Mouse (Mus musculus): ENCODE results near the gene Cort. TPM values are rescaled to one million over a fixed set of nuclear protein-coding genes. Genes with fewer than 3 reads are reported as not detected.
"Not testable (repeated sequence)": the region's sequence is repeated elsewhere in the genome, so short reads cannot be mapped to it uniquely, and the experiment has no call there.

The Cort gene
- polyA plus RNA-seq, 2 experiments, result not detected

DNA sequence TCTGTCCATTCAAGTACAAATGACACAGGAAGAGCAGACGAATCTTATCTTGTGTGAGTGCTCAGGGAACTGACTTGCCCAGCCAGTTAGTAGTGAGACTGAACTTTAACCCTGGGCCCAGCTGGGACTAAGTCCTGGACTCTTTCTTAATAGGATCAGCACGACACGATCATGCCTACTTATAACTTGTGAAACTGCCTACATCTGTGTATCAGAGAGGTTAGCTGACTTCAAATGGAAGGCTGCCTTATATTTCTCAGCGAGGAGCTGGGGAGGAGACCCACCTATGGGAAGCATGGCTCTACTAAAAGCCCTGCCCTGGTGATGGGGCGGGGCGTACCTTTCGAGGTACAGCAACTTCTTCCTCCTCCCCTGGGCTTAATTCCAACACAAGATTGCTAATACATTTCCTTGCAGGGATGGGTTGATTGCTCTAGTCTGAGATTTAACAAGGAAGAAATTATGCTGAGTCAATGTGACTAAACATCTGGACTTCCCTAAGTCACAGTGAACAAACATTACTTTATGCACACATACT is 43.9 kb upstream of the Cort start:
- H3K9me3 ChIP-seq (ENCODE audit: control insufficient read depth, low read length), result no peaks in the 10 kb centered on the region
- no peak overlapping the region for H3K4me3 ChIP-seq (ENCODE audit: insufficient read depth in 1 of 2, low read depth in 2 of 2, low read length in 2 of 2)
- H3K4me1 ChIP-seq (replicated peaks; ENCODE audit: control insufficient read depth in 2 of 2, insufficient read depth in 2 of 2, low read length in 1 of 2), result peaks cover 9 to 30% of the 10 kb centered on the region in 2 experiments; a peak in 3 of 4 replicates
- no peak overlapping the region for H3K9ac ChIP-seq (replicated peaks)
- TF ChIP-seq CTCF (IDR thresholded peaks at IDR 0.05; ENCODE audit: low read depth) (no peak), EP300 (IDR thresholded peaks at IDR 0.05; ENCODE audit: low read depth) (0 out of 2 replicates have a peak, but pooled peaks have one; percentile 8)
- DNase-seq (ENCODE audit: low read depth in 3 of 3, low spot score in 3 of 3) (no peak), ATAC-seq (ENCODE audit: insufficient read depth) (no peak)
- H3K27me3 ChIP-seq (ENCODE audit: control insufficient read depth, insufficient read depth, low read length), result no peaks in the 10 kb centered on the region
- 50% methylated on average over 7 of the region's 7 CpGs for WGBS (ENCODE audit: insufficient replicate concordance)
- H3K36me3 ChIP-seq (replicated peaks; ENCODE audit: control insufficient read depth, insufficient read depth, low read depth), result no peaks in the 10 kb centered on the region
- H3K27ac ChIP-seq, result no peak overlapping the region
- H3K4me2 ChIP-seq (ENCODE audit: low read depth), result no peak overlapping the region

DNA sequence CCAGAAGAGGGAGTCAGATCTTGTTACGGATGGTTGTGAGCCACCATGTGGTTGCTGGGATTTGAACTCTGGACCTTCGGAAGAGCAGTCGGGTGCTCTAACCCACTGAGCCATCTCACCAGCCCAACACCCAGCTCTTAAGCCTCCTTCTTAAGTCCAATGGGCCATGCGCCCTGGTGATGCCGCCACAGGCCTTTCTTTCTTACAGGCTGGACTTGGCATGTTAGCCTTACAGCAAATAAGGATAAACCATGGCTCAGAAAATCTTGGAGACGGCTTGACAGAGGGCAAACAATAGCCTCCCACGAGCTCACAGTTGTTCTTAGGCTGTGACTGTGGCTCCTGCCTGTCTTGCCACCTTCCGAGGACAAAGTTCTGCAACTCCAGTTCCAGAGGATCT is 43.4 kb upstream of the Cort start:
- not testable (repeated sequence) for H3K36me3 ChIP-seq (replicated peaks; ENCODE audit: control insufficient read depth, insufficient read depth, low read depth); H3K9ac ChIP-seq (replicated peaks); H3K4me2 ChIP-seq (ENCODE audit: low read depth); DNase-seq (ENCODE audit: low read depth in 3 of 3, low spot score in 3 of 3); H3K27ac ChIP-seq; H3K4me3 ChIP-seq (ENCODE audit: insufficient read depth in 1 of 2, low read depth in 2 of 2, low read length in 2 of 2); H3K27me3 ChIP-seq (ENCODE audit: control insufficient read depth, insufficient read depth, low read length); ATAC-seq (ENCODE audit: insufficient read depth); H3K9me3 ChIP-seq (ENCODE audit: control insufficient read depth, low read length)
- WGBS (ENCODE audit: insufficient replicate concordance), result 71% methylated on average over 7 of the region's 8 CpGs
- H3K4me1 ChIP-seq (replicated peaks; ENCODE audit: control insufficient read depth in 2 of 2, insufficient read depth in 2 of 2, low read length in 1 of 2), result peaks cover 9 to 30% of the 10 kb centered on the region in 2 experiments; a peak in 3 of 4 replicates

DNA sequence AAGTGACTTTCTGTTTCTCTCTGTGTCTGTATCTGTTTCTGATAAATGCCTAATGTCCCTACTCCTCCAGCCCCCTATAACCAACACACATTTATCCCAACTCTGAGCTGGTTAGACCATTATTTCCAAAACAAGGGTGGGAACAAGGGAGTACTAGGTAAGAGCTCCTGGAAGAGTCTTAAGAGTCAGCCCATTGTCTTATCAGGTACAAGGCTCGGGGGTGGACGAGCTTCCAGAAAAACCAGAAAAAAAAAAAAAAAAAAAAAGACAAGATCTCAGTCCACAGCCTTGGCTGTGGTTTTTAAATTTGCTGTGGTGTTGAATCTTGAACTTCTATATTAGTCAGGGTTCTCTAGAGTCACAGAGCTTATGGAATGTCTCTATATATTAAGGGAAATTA is 41.5 kb upstream of the Cort start:
- TF ChIP-seq EP300 (IDR thresholded peaks at IDR 0.05; ENCODE audit: low read depth), result no peak
- no peak for TF ChIP-seq CTCF (IDR thresholded peaks at IDR 0.05; ENCODE audit: low read depth)
- H3K27me3 ChIP-seq (ENCODE audit: control insufficient read depth, insufficient read depth, low read length), result no peaks in the 10 kb centered on the region
- no peak for DNase-seq (ENCODE audit: low read depth in 3 of 3, low spot score in 3 of 3)
- WGBS (ENCODE audit: insufficient replicate concordance), result 9% methylated on average over 2 of the region's 2 CpGs
- H3K4me1 ChIP-seq (replicated peaks; ENCODE audit: control insufficient read depth in 2 of 2, insufficient read depth in 2 of 2, low read length in 1 of 2), result peaks cover 9 to 28% of the 10 kb centered on the region in 2 experiments; a peak in 3 of 4 replicates
- no peaks in the 10 kb centered on the region for H3K36me3 ChIP-seq (replicated peaks; ENCODE audit: control insufficient read depth, insufficient read depth, low read depth)
- no peak for ATAC-seq (ENCODE audit: insufficient read depth)
- H3K9ac ChIP-seq (replicated peaks), result peak overlapping the region; percentile 56
- no peaks in the 10 kb centered on the region for H3K9me3 ChIP-seq (ENCODE audit: control insufficient read depth, low read length)
- H3K4me2 ChIP-seq (ENCODE audit: low read depth), result peak overlapping the region; percentile 91
- H3K27ac ChIP-seq, result no peak overlapping the region
- peak overlapping the region in 1 of 2 experiments; percentile 72; a peak in 2 of 4 replicates for H3K4me3 ChIP-seq (ENCODE audit: insufficient read depth in 1 of 2, low read depth in 2 of 2, low read length in 2 of 2)

DNA sequence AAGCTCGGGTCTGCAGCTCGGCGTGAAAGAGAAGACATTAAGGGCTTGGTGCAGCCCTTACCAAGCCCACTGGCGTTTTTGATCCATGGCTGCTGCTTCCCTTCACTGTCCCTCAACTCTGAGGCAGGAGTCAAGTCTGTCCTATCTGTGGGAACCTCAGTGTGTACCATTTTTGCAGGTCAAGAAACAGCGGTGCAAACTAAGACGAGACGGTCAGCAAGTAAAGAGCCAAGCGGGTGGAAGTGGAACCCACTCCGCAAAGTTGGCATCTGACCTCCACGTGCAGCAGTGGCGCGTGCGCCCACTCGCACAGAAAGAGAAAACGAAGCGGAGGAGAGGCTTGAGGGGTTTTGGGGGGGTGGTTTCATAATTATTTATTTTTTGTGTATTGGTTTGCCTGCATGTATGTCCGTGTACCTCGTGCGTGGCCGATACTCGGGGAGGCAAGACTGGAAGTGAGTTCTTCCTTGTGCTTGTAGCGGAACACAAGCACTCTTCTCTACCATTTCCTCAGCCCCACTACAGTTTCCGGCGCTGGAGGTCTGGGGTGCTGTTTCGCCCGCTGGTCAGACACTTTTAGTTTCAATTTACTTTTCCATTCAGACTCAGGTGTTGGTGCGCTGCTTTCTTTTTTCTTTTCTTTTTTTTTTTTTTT is 40.5 kb upstream of the Cort start:
- Histone ChIP-seq H3K27me3 (ENCODE audit: control insufficient read depth, insufficient read depth, low read length) (no peaks in the 10 kb centered on the region), H3K36me3 (replicated peaks; ENCODE audit: control insufficient read depth, insufficient read depth, low read depth) (no peaks in the 10 kb centered on the region), H3K9me3 (ENCODE audit: control insufficient read depth, low read length) (no peaks in the 10 kb centered on the region), H3K4me3 (ENCODE audit: insufficient read depth in 1 of 2, low read depth in 2 of 2, low read length in 2 of 2) (peak overlapping the region; percentile 71 to 72), H3K4me1 (replicated peaks; ENCODE audit: control insufficient read depth in 2 of 2, insufficient read depth in 2 of 2, low read length in 1 of 2) (peaks cover 9 to 25% of the 10 kb centered on the region in 2 experiments; a peak in 3 of 4 replicates), H3K4me2 (ENCODE audit: low read depth) (peak overlapping the region; percentile 91), H3K9ac (replicated peaks) (peak overlapping the region; percentile 56), H3K27ac (peak overlapping the region; percentile 18)
- under 1% methylated on average over 27 of the region's 27 CpGs for WGBS (ENCODE audit: insufficient replicate concordance)
- TF ChIP-seq CTCF (IDR thresholded peaks at IDR 0.05; ENCODE audit: low read depth) (peak; percentile 2; the same call in 1 of the 2 replicates), EP300 (IDR thresholded peaks at IDR 0.05; ENCODE audit: low read depth) (no peak)
- ATAC-seq (ENCODE audit: insufficient read depth) (peak; percentile 33), DNase-seq (ENCODE audit: low read depth in 3 of 3, low spot score in 3 of 3) (no peak)

DNA sequence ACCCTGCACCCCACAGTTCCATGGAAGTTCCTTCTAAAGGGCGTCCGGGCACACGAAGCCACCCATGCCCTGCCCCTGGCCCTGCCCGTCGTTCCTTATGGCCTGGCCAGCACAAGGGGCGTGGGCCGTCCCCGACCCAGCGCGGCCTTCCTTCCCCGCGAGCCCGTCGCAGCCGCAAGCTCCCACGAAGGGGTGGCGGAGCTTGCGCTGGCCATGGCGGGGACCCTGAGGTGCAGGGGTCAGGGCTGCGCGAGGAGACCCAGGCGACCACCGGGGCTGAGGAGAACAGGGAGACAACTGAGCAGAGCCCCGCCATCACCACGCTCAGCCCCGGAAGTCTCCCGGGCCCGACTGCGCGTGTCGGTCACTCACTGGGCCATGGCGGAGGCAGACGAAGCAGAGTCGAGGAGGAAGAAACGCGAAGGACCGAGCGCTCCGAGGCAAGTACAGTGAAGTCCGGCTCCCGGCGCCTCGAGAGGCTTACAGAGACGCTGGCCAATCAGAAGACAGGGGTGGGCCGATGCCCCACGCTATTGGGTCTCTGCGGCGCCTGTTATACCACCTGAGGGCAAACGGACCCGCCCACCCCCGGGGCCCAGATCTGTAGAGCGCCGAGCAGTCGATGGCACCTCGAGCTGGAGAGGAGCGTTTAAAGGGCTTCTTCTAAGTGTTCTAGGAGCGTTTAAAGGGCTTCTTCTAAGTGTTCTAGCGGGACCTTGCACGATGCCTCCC is 39.8 kb upstream of the Cort start, which contains the start of gene Pgd:
TSS of gene Pgd (minus strand) at position 557 of the 732 bp plus-strand sequence.
- Histone ChIP-seq H3K27me3 (ENCODE audit: control insufficient read depth, insufficient read depth, low read length) (no peaks in the 10 kb centered on the region), H3K9me3 (ENCODE audit: control insufficient read depth, low read length) (no peaks in the 10 kb centered on the region), H3K4me1 (replicated peaks; ENCODE audit: control insufficient read depth in 2 of 2, insufficient read depth in 2 of 2, low read length in 1 of 2) (peaks cover 9 to 22% of the 10 kb centered on the region in 2 experiments; a peak in 3 of 4 replicates), H3K36me3 (replicated peaks; ENCODE audit: control insufficient read depth, insufficient read depth, low read depth) (0 out of 2 replicates have a peak, but pooled peaks cover 3% of the 10 kb centered on the region), H3K9ac (replicated peaks) (peak within 1 kb of the TSS; percentile 76), H3K27ac (peak within 1 kb of the TSS; percentile 18), H3K4me3 (ENCODE audit: insufficient read depth in 1 of 2, low read depth in 2 of 2, low read length in 2 of 2) (peak within 1 kb of the TSS; percentile 72 to 77), H3K4me2 (ENCODE audit: low read depth) (peak within 1 kb of the TSS; percentile 91)
- WGBS (ENCODE audit: insufficient replicate concordance), result under 1% methylated on average over 59 of the region's 59 CpGs
- ATAC-seq (ENCODE audit: insufficient read depth) (peak; percentile 98), DNase-seq (ENCODE audit: low read depth in 3 of 3, low spot score in 3 of 3) (peak; percentile 92 to 94 (median 93))
- no peak for TF ChIP-seq EP300 (IDR thresholded peaks at IDR 0.05; ENCODE audit: low read depth)
- no peak; the same call in 1 of the 2 replicates for TF ChIP-seq CTCF (IDR thresholded peaks at IDR 0.05; ENCODE audit: low read depth)

Data from liver, embryonic 14.5 days (tissue).